Mouse (Mus musculus) cerebellum, adult 2 months (tissue): Measurements from ENCODE around the gene Cfb. TPM values are rescaled to one million over a fixed set of nuclear protein-coding genes. Genes with fewer than 3 reads are reported as not detected.

Experiments
- DNase-seq, 2 experiments: peaks; one replicate each; pipeline ENCODE4 v3.0.0; 2021
- H3K27ac ChIP-seq: fragments of 200-500 bp; 2 replicates; pipeline ENCODE4 v1.5.1; 2012; ENCODE audit warnings: low read length, control low read depth, inconsistent platforms; ENCODE audit not compliant: insufficient read depth
- H3K27me3 ChIP-seq: fragments of 200-500 bp; 2 replicates; pipeline ENCODE4 v1.6.1; 2012; ENCODE audit warnings: inconsistent platforms, mild to moderate bottlenecking, low read length, moderate library complexity; ENCODE audit not compliant: control insufficient read depth, insufficient read depth
- H3K4me1 ChIP-seq: fragments of 200-500 bp; 2 replicates; pipeline ENCODE4 v1.6.1; 2011; ENCODE audit warnings: low read length; ENCODE audit not compliant: control insufficient read depth, insufficient read depth
- H3K4me3 ChIP-seq: fragments of 200-500 bp; replicated peaks from 2 replicates; pipeline ENCODE3; 2011; ENCODE audit warnings: mild to moderate bottlenecking, low read depth, low read length, control low read depth; ENCODE audit not compliant: insufficient read depth
- CTCF ChIP-seq: fragments of 200-500 bp; IDR thresholded peaks from 2 replicates; pipeline ENCODE4 v1.5.1; 2011; ENCODE audit warnings: low read depth, mild to moderate bottlenecking, control low read depth, low read length, moderate library complexity, borderline replicate concordance; ENCODE audit not compliant: insufficient read depth
- POLR2A ChIP-seq: fragments of 200-500 bp; IDR thresholded peaks from 2 replicates; pipeline ENCODE4 v1.6.1; 2011; ENCODE audit warnings: low read length, control low read depth, borderline replicate concordance; ENCODE audit not compliant: insufficient read depth
- WGBS: fragments of 180-500 bp; shearing (Covaris S2); methylation state at CpG from one replicate; pipeline ENCODE4 v1.1.7; 2018; 5-methylcytosine and 5-hydroxymethylcytosine counted together
- polyA plus RNA-seq: library from polyadenylated mRNA; depleted of rRNA; stranded (reverse); fragments of >200 nt; gene quantifications from 2 replicates; pipeline ENCODE4 v1.2.3, GENCODE M21; 2012; rRNA removed

Cfb gene
- polyA plus RNA-seq, 1 experiment, result 0.20 TPM

DNA sequence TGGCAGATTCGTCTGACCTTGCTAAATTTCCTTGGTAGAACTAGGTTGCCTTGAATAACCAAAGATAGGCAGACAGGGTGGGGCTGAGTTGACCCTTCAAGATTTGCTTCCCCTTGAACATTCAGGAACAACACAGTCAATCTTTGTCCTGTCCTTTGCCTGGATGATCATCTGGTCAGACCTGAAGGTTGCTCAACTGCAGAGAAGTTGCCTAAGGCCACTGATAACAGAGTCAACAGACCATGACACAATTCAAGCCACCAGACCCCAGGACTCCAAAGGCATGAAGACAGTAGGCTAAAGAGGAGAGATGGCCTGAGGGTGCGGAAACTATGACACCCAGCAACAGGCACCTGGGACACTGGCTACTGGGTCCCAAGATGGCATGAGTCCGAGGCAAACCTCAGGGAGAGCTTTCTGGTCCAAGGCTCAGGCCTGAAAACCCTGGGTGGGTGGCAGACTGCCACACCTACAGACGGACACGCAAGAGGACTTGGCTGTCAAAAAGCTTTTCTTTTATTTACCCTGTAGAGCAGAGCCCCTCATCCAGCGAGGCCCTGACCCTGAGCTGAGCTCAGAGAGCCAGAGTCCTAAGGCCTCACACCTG, 53.6 kb downstream of the Cfb start:
- 37% methylated on average over 6 of the region's 6 CpGs for WGBS
- Histone ChIP-seq H3K27me3 (no peaks in the 10 kb centered on the region), H3K27ac (no peak overlapping the region), H3K4me1 (no peaks in the 10 kb centered on the region), H3K4me3 (no peak overlapping the region)
- DNase-seq, result no peak
- TF ChIP-seq CTCF (no peak), POLR2A (no peak)

DNA sequence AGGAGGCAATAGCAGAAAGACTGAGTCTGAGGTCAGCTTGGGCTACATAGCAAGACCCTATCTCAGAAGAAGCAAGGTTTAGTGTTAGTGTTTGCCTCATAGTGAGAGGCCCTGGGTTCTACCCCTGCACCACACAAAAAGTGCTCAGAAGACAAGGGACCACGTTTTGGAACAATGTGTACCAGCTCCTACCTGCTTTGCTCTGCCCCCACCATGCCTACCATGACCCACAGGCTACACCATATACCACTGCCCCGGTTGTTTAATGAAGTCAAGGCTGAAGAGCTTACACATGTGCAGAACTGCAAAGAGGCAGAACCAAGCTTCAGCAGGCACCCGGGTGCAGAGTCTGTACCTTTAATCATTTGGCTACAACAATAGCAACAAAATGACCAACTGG, 55.1 kb downstream of the Cfb start:
- H3K4me3 ChIP-seq, result no peak overlapping the region
- no peaks in the 10 kb centered on the region for H3K27me3 ChIP-seq
- TF ChIP-seq POLR2A (no peak), CTCF (no peak)
- 64% methylated on average over 3 of the region's 3 CpGs for WGBS
- DNase-seq, result no peak
- H3K4me1 ChIP-seq, result no peaks in the 10 kb centered on the region
- no peak overlapping the region for H3K27ac ChIP-seq

Other genes starting within 250 kb of the Cfb start
- 6.3 and 7.4 TPM in 2 replicates for gene Egfl8, start 246.5 kb downstream of the Cfb start, polyA plus RNA-seq
- 57.3 and 66.9 TPM in 2 replicates for gene Ppt2, start 234.0 kb downstream of the Cfb start, polyA plus RNA-seq
- 194 and 222 TPM in 2 replicates for gene Prrt1, start 233.0 kb downstream of the Cfb start, polyA plus RNA-seq
- 7.4 and 8.5 TPM in 2 replicates for gene Fkbpl, start 217.8 kb downstream of the Cfb start, polyA plus RNA-seq
- gene Atf6b, start 215.4 kb downstream of the Cfb start, polyA plus RNA-seq, result 61.4 and 69.4 TPM in 2 replicates
- 1.6 and 1.8 TPM in 2 replicates for gene Tnxb, start 192.0 kb downstream of the Cfb start, polyA plus RNA-seq
- gene C4b, start 118.6 kb downstream of the Cfb start, polyA plus RNA-seq, result 8.5 and 10.2 TPM in 2 replicates
- not detected in 2 replicates for gene Cyp21a1, start 58.0 kb downstream of the Cfb start, polyA plus RNA-seq
- gene Stk19, start 25.6 kb downstream of the Cfb start, polyA plus RNA-seq, result 52.9 TPM in 2 replicates
- 59.6 and 62.5 TPM in 2 replicates for gene Dxo, start 25.5 kb downstream of the Cfb start, polyA plus RNA-seq
- 77.4 and 87.2 TPM in 2 replicates for gene Skiv2l, start 12.3 kb downstream of the Cfb start, polyA plus RNA-seq
- 47.2 and 47.9 TPM in 2 replicates for gene Nelfe, start 12.1 kb downstream of the Cfb start, polyA plus RNA-seq
- gene Zbtb12, start 17.0 kb upstream of the Cfb start, polyA plus RNA-seq, result 8.2 and 8.3 TPM in 2 replicates
- gene Gm20547, start 19.5 kb upstream of the Cfb start, polyA plus RNA-seq, result 0.08 and 0.10 TPM in 2 replicates
- gene C2, start 35.7 kb upstream of the Cfb start, polyA plus RNA-seq, result 2.3 and 2.9 TPM in 2 replicates
- gene Ehmt2, start 36.0 kb upstream of the Cfb start, polyA plus RNA-seq, result 174 and 182 TPM in 2 replicates
- 0.05 TPM in 1 of 2 replicates, not detected in the other for gene Slc44a4, start 51.9 kb upstream of the Cfb start, polyA plus RNA-seq
- 58.7 and 60.9 TPM in 2 replicates for gene Neu1, start 68.7 kb upstream of the Cfb start, polyA plus RNA-seq
- gene Hspa1b, start 96.7 kb upstream of the Cfb start, polyA plus RNA-seq, result 4.6 and 9.2 TPM in 2 replicates
- not detected in 2 replicates for gene Gm20481, start 107.4 kb upstream of the Cfb start, polyA plus RNA-seq
- gene Hspa1a, start 109.6 kb upstream of the Cfb start, polyA plus RNA-seq, result 10.5 and 14.9 TPM in 2 replicates
- 0.49 and 0.89 TPM in 2 replicates for gene Hspa1l, start 110.2 kb upstream of the Cfb start, polyA plus RNA-seq
- 56.2 and 63.7 TPM in 2 replicates for gene Lsm2, start 119.3 kb upstream of the Cfb start, polyA plus RNA-seq
- 65.3 and 77.0 TPM in 2 replicates for gene Vars, start 138.5 kb upstream of the Cfb start, polyA plus RNA-seq
- gene Vwa7, start 154.1 kb upstream of the Cfb start, polyA plus RNA-seq, result 25.5 and 30.1 TPM in 2 replicates
- 2.0 and 2.3 TPM in 2 replicates for gene Sapcd1, start 165.5 kb upstream of the Cfb start, polyA plus RNA-seq
- gene Msh5, start 184.2 kb upstream of the Cfb start, polyA plus RNA-seq, result 4.3 and 5.5 TPM in 2 replicates
- gene Clic1, start 187.4 kb upstream of the Cfb start, polyA plus RNA-seq, result 41.2 and 42.9 TPM in 2 replicates
- gene Ddah2, start 196.5 kb upstream of the Cfb start, polyA plus RNA-seq, result 59.5 and 63.3 TPM in 2 replicates
- 0.11 and 0.15 TPM in 2 replicates for gene Ly6g6c, start 202.9 kb upstream of the Cfb start, polyA plus RNA-seq
- 0.25 and 0.43 TPM in 2 replicates for gene Mpig6b, start 203.7 kb upstream of the Cfb start, polyA plus RNA-seq
- gene Ly6g6e, start 214.4 kb upstream of the Cfb start, polyA plus RNA-seq, result 5.3 and 6.3 TPM in 2 replicates
- 8.5 and 10.4 TPM in 2 replicates for gene Ly6g6d, start 215.5 kb upstream of the Cfb start, polyA plus RNA-seq
- 0.86 and 1.1 TPM in 2 replicates for gene Ly6g6f, start 223.1 kb upstream of the Cfb start, polyA plus RNA-seq
- 337 and 394 TPM in 2 replicates for gene Abhd16a, start 226.7 kb upstream of the Cfb start, polyA plus RNA-seq
- 0.28 TPM in 1 of 2 replicates, not detected in the other for gene Ly6g5c, start 245.8 kb upstream of the Cfb start, polyA plus RNA-seq